Mouse (Mus musculus) embryonic facial prominence, embryonic 14.5 days (tissue): ENCODE measurements around the gene Tfip11. TPM values are rescaled to one million over a fixed set of nuclear protein-coding genes. Genes with fewer than 3 reads are reported as not detected.

Source experiments
- ATAC-seq: fragments of 200-750 bp; cut with Nextera tagmentation; 2 replicates; pipeline ENCODE4 v1.8.0; 2017; ENCODE audit warnings: low read depth, moderate number of reproducible peaks, moderate TSS enrichment
- DNase-seq: peaks from one replicate; pipeline ENCODE4 v3.0.0-alpha.2; 2015; ENCODE audit warnings: low spot score
- H3K27ac ChIP-seq: fragments of 300-500 bp; sonication (generic); replicated peaks from 2 replicates; pipeline ENCODE4 v1.5.1; 2014; ENCODE audit warnings: low read depth, mild to moderate bottlenecking, low read length, moderate library complexity
- H3K27me3 ChIP-seq: fragments of 300-500 bp; sonication (generic); replicated peaks from 2 replicates; pipeline ENCODE4 v1.6.1; 2014; ENCODE audit warnings: low read length; ENCODE audit not compliant: control insufficient read depth, insufficient read depth
- H3K36me3 ChIP-seq: fragments of 300-500 bp; sonication (generic); 2 replicates; pipeline ENCODE4 v1.6.1; 2014; ENCODE audit warnings: low read length, mixed read lengths; ENCODE audit not compliant: control insufficient read depth, insufficient read depth
- H3K4me1 ChIP-seq: fragments of 300-500 bp; sonication (generic); 2 replicates; pipeline ENCODE4 v1.6.1; 2014; ENCODE audit warnings: antibody characterized with exemption, low read length; ENCODE audit not compliant: control insufficient read depth, insufficient read depth
- H3K4me2 ChIP-seq: fragments of 300-500 bp; sonication (generic); 2 replicates; pipeline ENCODE4 v1.6.1; 2014; ENCODE audit warnings: low read depth, mild to moderate bottlenecking, low read length, moderate library complexity, mixed read lengths
- H3K4me3 ChIP-seq: fragments of 300-500 bp; sonication (generic); 2 replicates; pipeline ENCODE4 v1.5.1; 2014; ENCODE audit warnings: low read depth, mild to moderate bottlenecking, low read length
- H3K9ac ChIP-seq: fragments of 300-500 bp; sonication (generic); 2 replicates; pipeline ENCODE4 v1.6.1; 2014; ENCODE audit warnings: low read depth, mild to moderate bottlenecking, low read length, moderate library complexity, mixed read lengths
- H3K9me3 ChIP-seq: fragments of 300-500 bp; sonication (generic); 2 replicates; pipeline ENCODE4 v1.6.1; 2016; ENCODE audit warnings: low read length; ENCODE audit not compliant: control insufficient read depth
- WGBS: fragments of 180-500 bp; shearing (Covaris S2); extraction: QIAGEN DNeasy Blood & Tissue Kit; methylation state at CpG from one replicate; pipeline ENCODE4 v1.1.7; 2014; 5-methylcytosine and 5-hydroxymethylcytosine counted together
- polyA plus RNA-seq: library from polyadenylated mRNA; unstranded; fragments of >200 nt; fragmentation: Nextera tagmentation; extraction: Ambion mirVana; gene quantifications from 2 replicates; pipeline ENCODE4 v1.2.1, GENCODE M21; 2014

Gene Tfip11
- polyA plus RNA-seq, 1 experiment from 2014 or later, result 23.1 TPM

GRCm38 (mm10) chr5:112321376-112321775 lies 4.8 kb upstream of the Tfip11 start:
- WGBS, result 78% methylated on average over 4 of the region's 4 CpGs
- no peak overlapping the region for H3K9ac ChIP-seq
- DNase-seq, result no peak

GRCm38 (mm10) chr5:112323246-112323645 lies 2.9 kb upstream of the Tfip11 start:
- WGBS, result 82% methylated on average over 6 of the region's 6 CpGs
- H3K4me1 ChIP-seq, result peaks cover 13% of the 10 kb centered on the region
- H3K36me3 ChIP-seq, result peaks cover 8% of the 10 kb centered on the region
- ATAC-seq (no peak), DNase-seq (no peak)
- H3K27ac ChIP-seq, result no peak overlapping the region
- H3K4me2 ChIP-seq, result no peak overlapping the region
- no peaks in the 10 kb centered on the region for H3K27me3 ChIP-seq
- H3K9ac ChIP-seq, result no peak overlapping the region
- H3K9me3 ChIP-seq, result no peaks in the 10 kb centered on the region
- no peak overlapping the region for H3K4me3 ChIP-seq

More at GRCm38 (mm10) chr5:112321376-112321775, 4.8 kb upstream of the Tfip11 start:
- ATAC-seq, result no peak
- no peak overlapping the region for H3K27ac ChIP-seq
- no peak overlapping the region for H3K4me2 ChIP-seq
- H3K4me1 ChIP-seq, result peaks cover 8% of the 10 kb centered on the region
- H3K36me3 ChIP-seq, result peaks cover under 1% of the 10 kb centered on the region; the same call in 1 of the 2 replicates
- no peaks in the 10 kb centered on the region for H3K27me3 ChIP-seq
- H3K9me3 ChIP-seq, result no peaks in the 10 kb centered on the region
- no peak overlapping the region for H3K4me3 ChIP-seq

- Histone ChIP-seq H3K4me3 (peak overlapping the region; percentile 91; the same call in 1 of the 2 replicates), H3K4me2 (peak overlapping the region; percentile 78), H3K9ac (no peak overlapping the region; the same call in 1 of the 2 replicates), H3K27ac (peak overlapping the region; percentile 25), H3K27me3 (no peaks in the 10 kb centered on the region), H3K9me3 (no peaks in the 10 kb centered on the region), H3K36me3 (peaks cover 18% of the 10 kb centered on the region), H3K4me1 (peaks cover 13% of the 10 kb centered on the region)
- DNase-seq (peak; percentile 70), ATAC-seq (no peak)
- WGBS, result 26% methylated on average over 24 of the region's 24 CpGs
Measured at GRCm38 (mm10) chr5:112324637-112325545, 1.3 kb upstream of the Tfip11 start.

GRCm38 (mm10) chr5:112326446-112327009 lies 370 bp downstream of the Tfip11 start:
- H3K9me3 ChIP-seq, result no peaks in the 10 kb centered on the region
- H3K4me1 ChIP-seq, result peaks cover 13% of the 10 kb centered on the region
- ATAC-seq (peak; percentile 34), DNase-seq (no peak)
- H3K27me3 ChIP-seq, result no peaks in the 10 kb centered on the region
- peak overlapping the region; percentile 78; the same call in 1 of the 2 replicates for H3K27ac ChIP-seq
- H3K4me2 ChIP-seq, result peak overlapping the region; percentile 78
- H3K9ac ChIP-seq, result peak overlapping the region; percentile 76
- WGBS, result under 1% methylated on average over 31 of the region's 33 CpGs
- H3K4me3 ChIP-seq, result peak overlapping the region; percentile 91
- H3K36me3 ChIP-seq, result peaks cover 34% of the 10 kb centered on the region

- no peak overlapping the region for H3K4me3 ChIP-seq
- WGBS, result 90% methylated on average over 15 of the region's 15 CpGs
- no peaks in the 10 kb centered on the region for H3K9me3 ChIP-seq
- no peak overlapping the region for H3K9ac ChIP-seq
- H3K4me2 ChIP-seq, result no peak overlapping the region
- ATAC-seq (no peak), DNase-seq (no peak)
- H3K27me3 ChIP-seq, result no peaks in the 10 kb centered on the region
- peaks cover 13% of the 10 kb centered on the region for H3K4me1 ChIP-seq
- H3K36me3 ChIP-seq, result peaks cover 47% of the 10 kb centered on the region
- no peak overlapping the region for H3K27ac ChIP-seq
Measured at GRCm38 (mm10) chr5:112327854-112328253, 1.7 kb downstream of the Tfip11 start.

GRCm38 (mm10) chr5:112329805-112330564 lies 3.8 kb downstream of the Tfip11 start:
- Histone ChIP-seq H3K4me3 (no peak overlapping the region), H3K27ac (no peak overlapping the region), H3K9ac (no peak overlapping the region), H3K4me2 (no peak overlapping the region), H3K27me3 (no peaks in the 10 kb centered on the region), H3K9me3 (no peaks in the 10 kb centered on the region), H3K36me3 (peaks cover 68% of the 10 kb centered on the region), H3K4me1 (peaks cover 11% of the 10 kb centered on the region)
- DNase-seq (no peak), ATAC-seq (no peak)
- WGBS, result 89% methylated on average over 14 of the region's 14 CpGs

GRCm38 (mm10) chr5:112335473-112335872 lies 9.3 kb downstream of the Tfip11 start:
- ATAC-seq, result 0 out of 2 replicates have a peak, but pooled peaks have one; percentile 31
- Histone ChIP-seq H3K36me3 (peaks cover 90% of the 10 kb centered on the region), H3K4me3 (no peak overlapping the region), H3K4me2 (no peak overlapping the region), H3K9ac (no peak overlapping the region), H3K4me1 (no peaks in the 10 kb centered on the region), H3K27me3 (no peaks in the 10 kb centered on the region), H3K9me3 (no peaks in the 10 kb centered on the region), H3K27ac (no peak overlapping the region)
- DNase-seq, result peak; percentile 32
- WGBS, result 19% methylated on average over 2 of the region's 2 CpGs

GRCm38 (mm10) chr5:112337004-112337403 lies 10.8 kb downstream of the Tfip11 start:
- Histone ChIP-seq H3K4me1 (0 out of 2 replicates have a peak, but pooled peaks cover 3% of the 10 kb centered on the region), H3K27ac (no peak overlapping the region), H3K4me3 (no peak overlapping the region), H3K9me3 (no peaks in the 10 kb centered on the region), H3K9ac (no peak overlapping the region), H3K4me2 (no peak overlapping the region), H3K36me3 (peaks cover 74% of the 10 kb centered on the region), H3K27me3 (no peaks in the 10 kb centered on the region)
- WGBS, result 93% methylated on average over 22 of the region's 22 CpGs
- DNase-seq (no peak), ATAC-seq (no peak)
